In genomic region chr2:132232413-132232945, GRCm38 (mm10) we compare ENCODE assay signal across 18 mouse cellular contexts.
"Had no signal": no experiment of that assay in that cellular context is flagged by ENCODE, and none has a peak within 500 bp of the region (broad histone marks: within the 10 kb centered on the region; RNA-seq: fewer than 3 reads in every experiment).

No protein-coding gene starts in this region.

- H3K27me3 ChIP-seq: liver, embryonic 15.5 days; lung, embryonic 15.5 days; megakaryocyte, embryonic 14.5 days; midbrain, embryonic 13.5 days; midbrain, embryonic 15.5 days; neural tube, embryonic 12.5 days had no signal

- H3K4me1 ChIP-seq: liver, embryonic 15.5 days; lung, embryonic 15.5 days; midbrain, embryonic 13.5 days; midbrain, embryonic 15.5 days; neural tube, embryonic 12.5 days had no signal

- ATAC-seq: liver, postnatal 0 days; lung, postnatal 0 days; midbrain, embryonic 13.5 days; midbrain, embryonic 15.5 days had no signal

- H3K9ac ChIP-seq: liver, embryonic 15.5 days; liver, postnatal 0 days; lung, embryonic 15.5 days; midbrain, embryonic 13.5 days; midbrain, embryonic 15.5 days; neural tube, embryonic 12.5 days had no signal

- H3K9me3 ChIP-seq: liver, embryonic 15.5 days; lung, embryonic 15.5 days; megakaryocyte, embryonic 14.5 days; midbrain, embryonic 13.5 days; midbrain, embryonic 15.5 days; neural tube, embryonic 12.5 days had no signal

- DNase-seq: liver, postnatal 0 days; lung, adult 2 months; lung, postnatal 14 days; lung, postnatal 36 days; right cerebral cortex, postnatal 14 days; right cerebral cortex, postnatal 4 days; thymus, adult 2 months; thymus, postnatal 25 days; thymus, postnatal 4 days had no signal

- H3K4me3 ChIP-seq: liver, embryonic 15.5 days; lung, embryonic 15.5 days; megakaryocyte, embryonic 14.5 days; midbrain, embryonic 13.5 days; midbrain, embryonic 15.5 days; neural tube, embryonic 12.5 days had no signal

- H3K36me3 ChIP-seq: liver, embryonic 15.5 days; lung, embryonic 15.5 days; midbrain, embryonic 13.5 days; midbrain, embryonic 15.5 days; neural tube, embryonic 12.5 days had no signal

- H3K27ac ChIP-seq: liver, embryonic 15.5 days; lung, embryonic 15.5 days; macrophage; midbrain, embryonic 13.5 days; midbrain, embryonic 15.5 days; neural tube, embryonic 12.5 days had no signal

- H3K4me2 ChIP-seq: liver, embryonic 15.5 days; lung, embryonic 15.5 days; midbrain, embryonic 11.5 days; midbrain, embryonic 13.5 days; midbrain, embryonic 15.5 days; neural tube, embryonic 12.5 days had no signal
